Mouse (Mus musculus): ENCODE measurements around the gene Ier3. TPM values are rescaled to one million over a fixed set of nuclear protein-coding genes. Genes with fewer than 3 reads are reported as not detected.

Gene Ier3
- total RNA-seq, 1 experiment: 32.3 TPM

- no peaks in the 10 kb centered on the region for H3K9me3 ChIP-seq (ENCODE audit: control insufficient read depth, insufficient read depth, low read depth, low read length)
- no peak overlapping the region for H3K9ac ChIP-seq (ENCODE audit: insufficient read depth, low read depth, low read length, poor library complexity, severe bottlenecking)
- no peak for DNase-seq (ENCODE audit: low read depth, low spot score)
- in situ Hi-C loops (cut with MboI; ENCODE audit: low sequenced_read_pairs in 2 of 2, unreplicated experiment in 2 of 2): no loop called here
- TF ChIP-seq MAFK (IDR thresholded peaks at IDR 0.05; ENCODE audit: insufficient read depth, low read depth, low read length): no peak
- no peak for TF ChIP-seq CHD2 (IDR thresholded peaks at IDR 0.05; ENCODE audit: low read depth, low read length)
- no peak for TF ChIP-seq ZNF384 (IDR thresholded peaks at IDR 0.05; ENCODE audit: low read depth, low read length)
- no peak for TF ChIP-seq ZC3H11A (IDR thresholded peaks at IDR 0.05; ENCODE audit: borderline replicate concordance, low read depth, low read length)
- no peak for TF ChIP-seq HCFC1 (IDR thresholded peaks at IDR 0.05; ENCODE audit: borderline replicate concordance, insufficient read depth, low read length)
- H3K36me3 ChIP-seq (ENCODE audit: control insufficient read depth, insufficient read depth, low read length, poor library complexity, severe bottlenecking): no peaks in the 10 kb centered on the region
- no peak overlapping the region for H3K27ac ChIP-seq (ENCODE audit: insufficient read depth, low read depth, low read length, poor library complexity, severe bottlenecking)
- H3K4me3 ChIP-seq (ENCODE audit: insufficient read depth in 1 of 2, low read depth in 1 of 2, low read length in 2 of 2, poor library complexity in 1 of 2, severe bottlenecking in 1 of 2): no peak overlapping the region
- no peaks in the 10 kb centered on the region; a peak in 1 of 4 replicates for H3K4me1 ChIP-seq (ENCODE audit: control insufficient read depth in 2 of 2, insufficient read depth in 2 of 2, low read length in 2 of 2, poor library complexity in 1 of 2)
Measured at GRCm38 (mm10) chr17:35780362-35780761, 41.1 kb upstream of the Ier3 start.

DNA sequence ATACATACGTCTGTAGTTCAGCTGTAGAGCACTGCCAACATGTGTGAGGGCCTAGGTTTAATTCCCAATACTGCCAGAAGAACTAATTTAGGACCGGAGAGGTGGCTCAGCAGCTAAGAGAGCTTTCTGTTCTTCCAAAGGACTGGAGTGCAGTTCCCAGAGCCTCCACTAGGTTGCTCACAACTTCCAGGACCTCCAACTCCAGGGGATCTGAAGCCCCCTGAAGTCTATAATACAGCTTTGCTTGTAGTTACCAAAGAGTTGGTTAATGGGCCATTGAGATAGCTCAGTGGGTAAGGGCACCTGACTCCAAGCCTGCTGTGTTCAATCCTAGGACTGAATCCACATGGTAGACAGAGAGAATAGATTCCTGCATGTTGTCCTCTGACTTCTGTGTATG is 39.1 kb upstream of the Ier3 start:
- Histone ChIP-seq H3K36me3 (ENCODE audit: control insufficient read depth, insufficient read depth, low read length, poor library complexity, severe bottlenecking) (no peaks in the 10 kb centered on the region), H3K27ac (ENCODE audit: insufficient read depth, low read depth, low read length, poor library complexity, severe bottlenecking) (no peak overlapping the region), H3K9ac (ENCODE audit: insufficient read depth, low read depth, low read length, poor library complexity, severe bottlenecking) (no peak overlapping the region), H3K9me3 (ENCODE audit: control insufficient read depth, insufficient read depth, low read depth, low read length) (no peaks in the 10 kb centered on the region), H3K4me1 (ENCODE audit: control insufficient read depth in 2 of 2, insufficient read depth in 2 of 2, low read length in 2 of 2, poor library complexity in 1 of 2) (no peaks in the 10 kb centered on the region), H3K4me3 (ENCODE audit: insufficient read depth in 1 of 2, low read depth in 1 of 2, low read length in 2 of 2, poor library complexity in 1 of 2, severe bottlenecking in 1 of 2) (no peak overlapping the region)
- in situ Hi-C loops (cut with MboI; ENCODE audit: low sequenced_read_pairs in 2 of 2, unreplicated experiment in 2 of 2): no loop called here
- DNase-seq (ENCODE audit: low read depth, low spot score): peak; percentile 37
- TF ChIP-seq CHD2 (IDR thresholded peaks at IDR 0.05; ENCODE audit: low read depth, low read length) (no peak), MAFK (IDR thresholded peaks at IDR 0.05; ENCODE audit: insufficient read depth, low read depth, low read length) (no peak), HCFC1 (IDR thresholded peaks at IDR 0.05; ENCODE audit: borderline replicate concordance, insufficient read depth, low read length) (no peak), ZC3H11A (IDR thresholded peaks at IDR 0.05; ENCODE audit: borderline replicate concordance, low read depth, low read length) (no peak), ZNF384 (IDR thresholded peaks at IDR 0.05; ENCODE audit: low read depth, low read length) (no peak)

DNA sequence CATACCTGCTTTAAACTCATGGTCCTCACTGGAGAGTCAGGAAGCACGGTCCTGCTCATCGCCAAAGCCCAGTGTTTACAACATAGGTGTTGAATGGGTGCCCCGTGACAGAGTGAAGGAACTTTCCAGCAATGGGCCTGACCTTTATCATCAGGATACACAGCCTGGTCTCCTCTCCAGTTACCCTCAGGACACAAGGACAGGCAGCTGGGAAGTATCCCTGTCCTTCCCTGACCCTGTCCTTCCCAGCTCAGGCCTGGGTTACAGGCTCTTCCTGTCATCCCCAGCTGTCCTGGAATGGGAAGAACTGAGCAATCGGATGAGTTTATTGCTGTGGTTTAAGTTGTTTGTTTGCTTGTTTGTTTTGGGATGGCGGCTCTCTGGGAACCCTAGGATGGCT is 38.6 kb upstream of the Ier3 start:
- no peak overlapping the region for H3K27ac ChIP-seq (ENCODE audit: insufficient read depth, low read depth, low read length, poor library complexity, severe bottlenecking)
- no peaks in the 10 kb centered on the region for H3K9me3 ChIP-seq (ENCODE audit: control insufficient read depth, insufficient read depth, low read depth, low read length)
- no peak overlapping the region for H3K9ac ChIP-seq (ENCODE audit: insufficient read depth, low read depth, low read length, poor library complexity, severe bottlenecking)
- no peak overlapping the region for H3K4me3 ChIP-seq (ENCODE audit: insufficient read depth in 1 of 2, low read depth in 1 of 2, low read length in 2 of 2, poor library complexity in 1 of 2, severe bottlenecking in 1 of 2)
- no peak for DNase-seq (ENCODE audit: low read depth, low spot score)
- H3K4me1 ChIP-seq (ENCODE audit: control insufficient read depth in 2 of 2, insufficient read depth in 2 of 2, low read length in 2 of 2, poor library complexity in 1 of 2): no peaks in the 10 kb centered on the region
- H3K36me3 ChIP-seq (ENCODE audit: control insufficient read depth, insufficient read depth, low read length, poor library complexity, severe bottlenecking): no peaks in the 10 kb centered on the region
- TF ChIP-seq CHD2 (IDR thresholded peaks at IDR 0.05; ENCODE audit: low read depth, low read length) (no peak), ZNF384 (IDR thresholded peaks at IDR 0.05; ENCODE audit: low read depth, low read length) (no peak), MAFK (IDR thresholded peaks at IDR 0.05; ENCODE audit: insufficient read depth, low read depth, low read length) (no peak), HCFC1 (IDR thresholded peaks at IDR 0.05; ENCODE audit: borderline replicate concordance, insufficient read depth, low read length) (no peak), ZC3H11A (IDR thresholded peaks at IDR 0.05; ENCODE audit: borderline replicate concordance, low read depth, low read length) (no peak)
- in situ Hi-C loops (cut with MboI; ENCODE audit: low sequenced_read_pairs in 2 of 2, unreplicated experiment in 2 of 2): no loop called here

DNA sequence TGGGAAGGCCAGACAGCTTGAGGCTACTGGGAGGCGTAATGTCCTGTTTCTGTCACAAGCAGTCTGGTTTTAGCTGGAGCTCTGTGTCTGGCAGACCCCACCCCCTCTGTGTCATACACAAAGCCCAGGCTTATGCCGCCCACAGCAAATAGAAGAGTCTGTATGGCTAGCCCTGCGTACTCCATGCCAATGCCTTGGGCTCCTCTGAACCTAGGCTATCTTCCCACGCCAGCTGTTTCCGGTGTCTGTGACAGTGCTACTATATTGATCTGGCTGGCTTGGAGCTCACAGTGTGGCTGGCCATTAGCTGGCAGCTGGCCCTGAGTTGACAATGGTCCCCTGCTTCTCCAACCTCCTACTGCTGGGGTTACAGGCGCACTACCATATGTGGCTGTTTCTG is 37.5 kb upstream of the Ier3 start:
- no peak for TF ChIP-seq MAFK (IDR thresholded peaks at IDR 0.05; ENCODE audit: insufficient read depth, low read depth, low read length)
- TF ChIP-seq HCFC1 (IDR thresholded peaks at IDR 0.05; ENCODE audit: borderline replicate concordance, insufficient read depth, low read length): no peak
- no peak for TF ChIP-seq ZNF384 (IDR thresholded peaks at IDR 0.05; ENCODE audit: low read depth, low read length)
- no peak for TF ChIP-seq CHD2 (IDR thresholded peaks at IDR 0.05; ENCODE audit: low read depth, low read length)
- no peak for TF ChIP-seq ZC3H11A (IDR thresholded peaks at IDR 0.05; ENCODE audit: borderline replicate concordance, low read depth, low read length)
- no peak for DNase-seq (ENCODE audit: low read depth, low spot score)
- Histone ChIP-seq H3K9me3 (ENCODE audit: control insufficient read depth, insufficient read depth, low read depth, low read length) (no peaks in the 10 kb centered on the region), H3K9ac (ENCODE audit: insufficient read depth, low read depth, low read length, poor library complexity, severe bottlenecking) (no peak overlapping the region), H3K27ac (ENCODE audit: insufficient read depth, low read depth, low read length, poor library complexity, severe bottlenecking) (no peak overlapping the region), H3K4me3 (ENCODE audit: insufficient read depth in 1 of 2, low read depth in 1 of 2, low read length in 2 of 2, poor library complexity in 1 of 2, severe bottlenecking in 1 of 2) (no peak overlapping the region), H3K36me3 (ENCODE audit: control insufficient read depth, insufficient read depth, low read length, poor library complexity, severe bottlenecking) (no peaks in the 10 kb centered on the region), H3K4me1 (ENCODE audit: control insufficient read depth in 2 of 2, insufficient read depth in 2 of 2, low read length in 2 of 2, poor library complexity in 1 of 2) (no peaks in the 10 kb centered on the region)
- in situ Hi-C loops (cut with MboI; ENCODE audit: low sequenced_read_pairs in 2 of 2, unreplicated experiment in 2 of 2): no loop called here

GRCm38 (mm10) chr17:35785140-35785539 is 36.3 kb upstream of the Ier3 start:
- in situ Hi-C loops (cut with MboI; ENCODE audit: low sequenced_read_pairs in 2 of 2, unreplicated experiment in 2 of 2): no loop called here
- no peak overlapping the region for H3K27ac ChIP-seq (ENCODE audit: insufficient read depth, low read depth, low read length, poor library complexity, severe bottlenecking)

More at GRCm38 (mm10) chr17:35785140-35785539, 36.3 kb upstream of the Ier3 start:
- no peak for TF ChIP-seq ZC3H11A (IDR thresholded peaks at IDR 0.05; ENCODE audit: borderline replicate concordance, low read depth, low read length)
- no peak for TF ChIP-seq HCFC1 (IDR thresholded peaks at IDR 0.05; ENCODE audit: borderline replicate concordance, insufficient read depth, low read length)
- TF ChIP-seq CHD2 (IDR thresholded peaks at IDR 0.05; ENCODE audit: low read depth, low read length): no peak
- TF ChIP-seq MAFK (IDR thresholded peaks at IDR 0.05; ENCODE audit: insufficient read depth, low read depth, low read length): no peak
- no peak for TF ChIP-seq ZNF384 (IDR thresholded peaks at IDR 0.05; ENCODE audit: low read depth, low read length)
- no peak overlapping the region for H3K4me3 ChIP-seq (ENCODE audit: insufficient read depth in 1 of 2, low read depth in 1 of 2, low read length in 2 of 2, poor library complexity in 1 of 2, severe bottlenecking in 1 of 2)
- no peaks in the 10 kb centered on the region for H3K36me3 ChIP-seq (ENCODE audit: control insufficient read depth, insufficient read depth, low read length, poor library complexity, severe bottlenecking)
- DNase-seq (ENCODE audit: low read depth, low spot score): no peak
- no peak overlapping the region for H3K9ac ChIP-seq (ENCODE audit: insufficient read depth, low read depth, low read length, poor library complexity, severe bottlenecking)
- H3K9me3 ChIP-seq (ENCODE audit: control insufficient read depth, insufficient read depth, low read depth, low read length): no peaks in the 10 kb centered on the region
- no peaks in the 10 kb centered on the region for H3K4me1 ChIP-seq (ENCODE audit: control insufficient read depth in 2 of 2, insufficient read depth in 2 of 2, low read length in 2 of 2, poor library complexity in 1 of 2)
